Mouse (Mus musculus): ENCODE results near the gene Gm5580.

DNA sequence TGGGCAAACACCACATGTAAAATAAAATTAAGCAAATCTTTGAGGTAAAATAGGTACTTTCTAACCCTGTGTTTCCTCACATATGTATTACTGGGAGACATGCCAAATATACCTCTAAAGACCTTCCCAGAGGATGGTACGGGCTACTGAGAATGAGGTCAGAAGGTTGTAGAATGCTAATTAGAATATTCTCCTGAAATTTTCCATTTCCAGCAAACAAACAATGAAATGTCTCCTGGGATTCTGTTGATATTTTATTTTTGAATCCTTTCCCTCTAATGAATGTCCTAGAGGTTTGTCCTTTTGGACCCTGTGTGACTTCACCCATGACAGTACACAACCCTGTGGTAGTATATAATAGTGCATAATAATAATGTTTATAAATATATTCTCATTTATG is 3.0 kb downstream of the Gm5580 start, which contains the start of gene Olfr214:
- TF ChIP-seq POLR2AphosphoS5 (IDR thresholded peaks at IDR 0.05; ENCODE audit: insufficient replicate concordance, low read depth, low read length) (no peak), CTCF (IDR thresholded peaks at IDR 0.05; ENCODE audit: low read depth, low read length) (no peak)

All from G1E (cell line).